Mouse (Mus musculus) lung, postnatal 10 days (tissue): Measurements from ENCODE around the gene Agbl5.

Experiments
- DNase-seq: peaks from one replicate; pipeline ENCODE4 v3.0.0; 2021

The Agbl5 gene

GRCm38 (mm10) chr5:30920621-30921020, 32.1 kb downstream of the Agbl5 start:
- no peak for DNase-seq

- peak; percentile 92 for DNase-seq
Measured at GRCm38 (mm10) chr5:30921256-30922033, 33.0 kb downstream of the Agbl5 start, which contains the start of gene Khk. Gene Khk, plus strand, starts transcription at chr5:30921431.

- DNase-seq, result no peak
Measured at GRCm38 (mm10) chr5:30922581-30923041, 34.1 kb downstream of the Agbl5 start.

GRCm38 (mm10) chr5:30923119-30923518, 34.6 kb downstream of the Agbl5 start:
- no peak for DNase-seq

GRCm38 (mm10) chr5:30924614-30925013, 36.1 kb downstream of the Agbl5 start:
- DNase-seq, result no peak

GRCm38 (mm10) chr5:30925217-30925616, 36.7 kb downstream of the Agbl5 start:
- DNase-seq, result no peak

- DNase-seq, result no peak
Measured at GRCm38 (mm10) chr5:30926073-30926472, 37.6 kb downstream of the Agbl5 start.

- DNase-seq, result peak; percentile 58
Measured at GRCm38 (mm10) chr5:30927945-30928529, 39.5 kb downstream of the Agbl5 start.

GRCm38 (mm10) chr5:30930121-30930520, 41.6 kb downstream of the Agbl5 start:
- DNase-seq, result peak; percentile 88

GRCm38 (mm10) chr5:30930846-30931245, 42.4 kb downstream of the Agbl5 start:
- no peak for DNase-seq

- DNase-seq, result no peak
Measured at GRCm38 (mm10) chr5:30931378-30931777, 42.9 kb downstream of the Agbl5 start.

- DNase-seq, result no peak
Measured at GRCm38 (mm10) chr5:30933705-30934104, 45.2 kb downstream of the Agbl5 start.

- no peak for DNase-seq
Measured at GRCm38 (mm10) chr5:30934725-30935461, 46.4 kb downstream of the Agbl5 start.

GRCm38 (mm10) chr5:30943004-30943403, 54.5 kb downstream of the Agbl5 start:
- DNase-seq, result no peak

- no peak for DNase-seq
Measured at GRCm38 (mm10) chr5:30944344-30944743, 55.9 kb downstream of the Agbl5 start.

- peak; percentile 72 for DNase-seq
Measured at GRCm38 (mm10) chr5:30944956-30945781, 56.7 kb downstream of the Agbl5 start, which contains the start of gene Cgref1. Gene Cgref1, minus strand, starts transcription at chr5:30945591.

GRCm38 (mm10) chr5:30948620-30949019, 60.1 kb downstream of the Agbl5 start:
- DNase-seq, result no peak

GRCm38 (mm10) chr5:30949654-30950326, 61.3 kb downstream of the Agbl5 start:
- peak; percentile 95 for DNase-seq

- DNase-seq, result no peak
Measured at GRCm38 (mm10) chr5:30950451-30950850, 62.0 kb downstream of the Agbl5 start.

- no peak for DNase-seq
Measured at GRCm38 (mm10) chr5:30950922-30951321, 62.4 kb downstream of the Agbl5 start.

GRCm38 (mm10) chr5:30951706-30952105, 63.2 kb downstream of the Agbl5 start:
- no peak for DNase-seq

GRCm38 (mm10) chr5:30952551-30952950, 64.1 kb downstream of the Agbl5 start:
- no peak for DNase-seq
